Mouse (Mus musculus) cortical plate, adult 2 months (tissue): Measurements from ENCODE around the gene Col4a3bp. TPM values are rescaled to one million over a fixed set of nuclear protein-coding genes. Genes with fewer than 3 reads are reported as not detected.

ENCODE experiments used
- H3K27ac ChIP-seq: fragments of 200-500 bp; 2 replicates; pipeline ENCODE4 v1.5.1; 2012; ENCODE audit warnings: low read length, control low read depth, inconsistent platforms; ENCODE audit not compliant: insufficient read depth
- H3K4me1 ChIP-seq: fragments of 200-500 bp; 2 replicates; pipeline ENCODE4 v1.6.1; 2011; ENCODE audit warnings: low read length; ENCODE audit not compliant: control insufficient read depth, insufficient read depth
- H3K4me3 ChIP-seq: fragments of 200-500 bp; 2 replicates; pipeline ENCODE4 v1.5.1; 2011; ENCODE audit warnings: mild to moderate bottlenecking, low read length, control low read depth; ENCODE audit not compliant: insufficient read depth
- CTCF ChIP-seq: fragments of 200-500 bp; IDR thresholded peaks from 2 replicates; pipeline ENCODE4 v1.5.1; 2011; ENCODE audit warnings: mild to moderate bottlenecking, control low read depth, low read length; ENCODE audit not compliant: insufficient read depth; ENCODE audit errors: extremely low read depth
- POLR2A ChIP-seq: fragments of 200-500 bp; IDR thresholded peaks from 2 replicates; pipeline ENCODE4 v1.6.1; 2011; ENCODE audit warnings: mild to moderate bottlenecking, low read length, control low read depth; ENCODE audit not compliant: insufficient read depth; ENCODE audit errors: extremely low read depth
- polyA plus RNA-seq: library from polyadenylated mRNA; depleted of rRNA; stranded (reverse); fragments of >200 nt; gene quantifications from 2 replicates; pipeline ENCODE4 v1.2.3, GENCODE M21; 2012

Gene Col4a3bp
- polyA plus RNA-seq, 1 experiment: 35.5 TPM

GRCm38 (mm10) chr13:96664419-96664974, 122.1 kb downstream of the Col4a3bp start:
- peaks cover 7% of the 10 kb centered on the region for H3K4me1 ChIP-seq
- no peak overlapping the region for H3K4me3 ChIP-seq
- no peak overlapping the region for H3K27ac ChIP-seq
- TF ChIP-seq POLR2A (no peak), CTCF (no peak)

- peak overlapping the region; percentile 92 for H3K27ac ChIP-seq
- no peak for TF ChIP-seq CTCF
- no peak for TF ChIP-seq POLR2A
- H3K4me1 ChIP-seq: peaks cover 7% of the 10 kb centered on the region; the same call in 1 of the 2 replicates
- H3K4me3 ChIP-seq: peak overlapping the region; percentile 89
These were observed 127.6 kb downstream of the Col4a3bp start for GRCm38 (mm10) chr13:96670019-96670405.

DNA sequence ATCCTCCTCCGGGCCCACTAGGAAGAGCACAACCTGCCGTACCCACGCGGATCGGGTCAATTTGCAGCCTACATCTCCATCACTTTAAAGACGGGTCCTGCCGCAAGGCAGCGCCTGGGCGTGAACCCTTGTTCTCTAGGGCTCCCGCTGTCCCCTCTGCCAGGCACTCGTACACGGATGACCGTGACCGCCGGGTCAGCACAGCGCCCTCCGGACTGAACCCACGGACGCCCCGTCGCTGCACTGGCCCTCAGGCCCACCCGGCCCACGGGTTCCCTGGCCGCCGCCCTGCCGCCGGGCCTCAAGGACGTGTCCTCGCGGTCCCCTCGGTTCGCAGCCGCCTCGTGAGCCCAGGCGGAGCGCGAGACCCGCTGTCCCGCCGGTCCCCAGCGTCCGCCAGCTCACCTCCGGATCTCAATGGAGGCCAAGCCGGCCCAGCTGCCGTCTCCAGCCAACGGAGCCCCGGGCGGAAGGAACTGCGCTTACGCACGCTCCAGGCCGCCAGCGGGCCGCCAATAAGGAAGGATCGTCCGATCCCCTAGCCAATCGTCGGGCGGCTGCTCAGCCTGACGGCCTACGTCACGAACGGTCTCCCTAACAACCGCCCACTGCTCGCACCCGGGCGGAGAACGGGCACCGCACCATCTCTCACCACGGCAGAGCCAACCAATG, 128.1 kb downstream of the Col4a3bp start, which contains the start of gene Hmgcr:
TSS of gene Hmgcr (minus strand) at position 531 of the 672 bp plus-strand sequence.
- H3K4me3 ChIP-seq: peak within 1 kb of the TSS; percentile 89
- peak within 1 kb of the TSS; percentile 92 for H3K27ac ChIP-seq
- TF ChIP-seq POLR2A (peak; percentile 92), CTCF (no peak)
- H3K4me1 ChIP-seq: peaks cover 7% of the 10 kb centered on the region; the same call in 1 of the 2 replicates

- peaks cover 7% of the 10 kb centered on the region; the same call in 1 of the 2 replicates for H3K4me1 ChIP-seq
- H3K27ac ChIP-seq: peak overlapping the region; percentile 63
- no peak for TF ChIP-seq CTCF
- no peak for TF ChIP-seq POLR2A
- peak overlapping the region; percentile 89 for H3K4me3 ChIP-seq
These were observed 128.9 kb downstream of the Col4a3bp start for GRCm38 (mm10) chr13:96671078-96671905.

- no peak overlapping the region for H3K4me3 ChIP-seq
- peaks cover 4% of the 10 kb centered on the region; the same call in 1 of the 2 replicates for H3K4me1 ChIP-seq
- TF ChIP-seq POLR2A: no peak
- no peak for TF ChIP-seq CTCF
- H3K27ac ChIP-seq: 0 out of 2 replicates have a peak overlapping the region, but pooled peaks have one; percentile 28
These were observed 129.5 kb downstream of the Col4a3bp start for GRCm38 (mm10) chr13:96671906-96672234.

DNA sequence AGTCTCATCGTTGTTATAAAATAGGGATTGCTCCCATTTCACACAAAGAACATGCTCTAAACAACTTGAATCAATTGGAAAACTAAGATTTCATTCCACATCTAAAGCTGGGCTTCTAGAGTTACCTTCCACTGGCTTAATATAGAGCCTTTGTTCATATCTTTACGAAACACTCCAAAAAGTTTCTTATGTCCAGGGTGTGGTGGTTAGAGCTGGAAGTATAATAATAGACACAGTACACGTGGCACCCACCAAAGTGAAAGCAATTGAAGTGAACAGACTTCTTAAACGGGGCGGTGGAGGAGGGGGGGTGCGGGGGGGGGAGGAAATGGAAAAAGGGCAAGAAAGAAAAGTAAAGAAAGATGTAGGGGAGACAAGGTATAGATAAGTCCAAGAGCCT, 129.9 kb downstream of the Col4a3bp start:
- TF ChIP-seq CTCF (no peak), POLR2A (no peak)
- Histone ChIP-seq H3K4me3 (no peak overlapping the region), H3K4me1 (peaks cover 4% of the 10 kb centered on the region; the same call in 1 of the 2 replicates), H3K27ac (no peak overlapping the region)

- Histone ChIP-seq H3K4me1 (peaks cover 2% of the 10 kb centered on the region; the same call in 1 of the 2 replicates), H3K4me3 (no peak overlapping the region), H3K27ac (no peak overlapping the region)
- no peak for TF ChIP-seq CTCF
- no peak for TF ChIP-seq POLR2A
These were observed 131.4 kb downstream of the Col4a3bp start for GRCm38 (mm10) chr13:96673817-96674216.

- no peak overlapping the region for H3K27ac ChIP-seq
- no peak overlapping the region for H3K4me3 ChIP-seq
- no peak for TF ChIP-seq POLR2A
- H3K4me1 ChIP-seq: peaks cover 2% of the 10 kb centered on the region; the same call in 1 of the 2 replicates
These were observed 133.3 kb downstream of the Col4a3bp start for GRCm38 (mm10) chr13:96675756-96676155.

DNA sequence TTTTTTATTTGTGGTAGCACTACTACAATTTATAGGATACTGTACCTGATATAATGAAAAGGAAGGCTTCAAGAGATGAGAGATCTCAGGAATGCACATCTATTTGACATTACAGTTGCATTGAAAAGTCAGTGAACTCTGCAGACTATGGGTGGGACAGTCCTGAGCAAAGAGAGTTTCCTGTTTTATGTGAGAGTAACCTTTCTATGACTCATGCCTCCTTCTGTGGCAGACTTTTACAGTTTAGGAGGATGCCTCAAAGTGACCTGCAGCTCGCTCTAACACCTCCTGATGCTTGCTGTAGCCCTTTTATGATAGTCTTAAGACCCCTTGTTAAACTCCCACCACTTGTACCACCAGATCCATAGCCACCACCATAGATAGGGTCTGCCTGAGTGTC, 134.7 kb downstream of the Col4a3bp start:
- Histone ChIP-seq H3K4me1 (no peaks in the 10 kb centered on the region; the same call in 1 of the 2 replicates), H3K4me3 (no peak overlapping the region), H3K27ac (no peak overlapping the region)
- TF ChIP-seq CTCF (no peak), POLR2A (no peak)
